Mouse (Mus musculus): ENCODE data around the gene Satb1. TPM values are rescaled to one million over a fixed set of nuclear protein-coding genes. Genes with fewer than 3 reads are reported as not detected.

Satb1 gene
- total and polyA plus RNA-seq, 3 experiments, result not detected

- no peak for DNase-seq (ENCODE audit: extremely low read depth)
- H3K4me2 ChIP-seq (ENCODE audit: insufficient read depth, low read depth, poor library complexity, severe bottlenecking), result no peak overlapping the region
- H3K4me1 ChIP-seq (ENCODE audit: control insufficient read depth in 1 of 2, insufficient read depth in 2 of 2), result no peaks in the 10 kb centered on the region
- no peaks in the 10 kb centered on the region for H3K36me3 ChIP-seq (replicated peaks in 1 of 2; ENCODE audit: control insufficient read depth in 1 of 2, insufficient read depth in 1 of 2, low read length in 1 of 2)
- no peak overlapping the region for H3K27ac ChIP-seq (ENCODE audit: insufficient read depth, low read depth)
- no peak overlapping the region for H3K4me3 ChIP-seq (replicated peaks in 1 of 3; ENCODE audit: low read depth in 2 of 3, low read length in 2 of 3, poor library complexity in 1 of 3)
- no peaks in the 10 kb centered on the region for H3K79me2 ChIP-seq (replicated peaks; ENCODE audit: control insufficient read depth, extremely low read depth, insufficient read depth, poor library complexity, severe bottlenecking)
- no peak overlapping the region for H3K9ac ChIP-seq (ENCODE audit: insufficient read depth, low read depth)
- no peaks in the 10 kb centered on the region for H3K9me3 ChIP-seq (replicated peaks; ENCODE audit: low read length)
- no peaks in the 10 kb centered on the region for H3K27me3 ChIP-seq (replicated peaks)
- no peak for TF ChIP-seq JUND (conservative IDR thresholded peaks at IDR 0.05; ENCODE audit: low read depth, low read length)
- no peak for TF ChIP-seq ZMIZ1 (IDR thresholded peaks at IDR 0.05; ENCODE audit: low read depth, low read length)
- no peak for TF ChIP-seq JUN (IDR thresholded peaks at IDR 0.05; ENCODE audit: insufficient read depth, low read depth, low read length)
- TF ChIP-seq MEF2A (IDR thresholded peaks at IDR 0.05; ENCODE audit: borderline replicate concordance, low read depth, low read length), result no peak
- no peak for TF ChIP-seq MAX (IDR thresholded peaks at IDR 0.05; ENCODE audit: low read length)
- dilution Hi-C loops (cut with MboI; ENCODE audit: extremely low pct_ligation_motif_present, extremely low pct_unique_long_range_greater_than_20kb, low sequenced_read_pairs) (no loop called here), in situ Hi-C loops (cut with MboI; ENCODE audit: low pct_ligation_motif_present, low pct_unique_long_range_greater_than_20kb, low sequenced_read_pairs) (no loop called here)
These were observed 72.7 kb downstream of the Satb1 start for GRCm38 (mm10) chr17:51760251-51760887.

DNA sequence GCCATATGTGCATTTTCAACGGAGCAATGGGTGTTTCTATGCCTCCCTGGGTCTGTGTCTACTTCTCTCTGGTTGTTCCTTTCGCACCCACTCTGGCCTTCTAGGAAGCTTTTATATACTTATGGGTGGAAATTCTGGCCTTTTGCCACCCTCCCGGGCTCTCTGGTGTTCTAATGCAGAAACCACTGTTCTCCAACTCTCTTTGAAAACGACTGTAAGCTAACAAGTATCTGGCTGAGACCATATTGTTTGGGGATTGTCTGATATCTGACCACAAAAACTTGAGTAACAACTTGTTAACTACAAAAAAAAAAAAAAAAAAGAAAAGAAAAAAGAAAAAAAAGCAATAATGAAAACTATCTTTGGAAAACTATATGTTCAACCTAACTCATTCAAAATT, 73.6 kb downstream of the Satb1 start:
- no peak overlapping the region for H3K4me3 ChIP-seq (replicated peaks in 1 of 3; ENCODE audit: low read depth in 2 of 3, low read length in 2 of 3, poor library complexity in 1 of 3)
- no peak overlapping the region for H3K4me2 ChIP-seq (ENCODE audit: insufficient read depth, low read depth, poor library complexity, severe bottlenecking)
- H3K9me3 ChIP-seq (replicated peaks; ENCODE audit: low read length), result no peaks in the 10 kb centered on the region
- H3K79me2 ChIP-seq (replicated peaks; ENCODE audit: control insufficient read depth, extremely low read depth, insufficient read depth, poor library complexity, severe bottlenecking), result no peaks in the 10 kb centered on the region
- H3K27me3 ChIP-seq (replicated peaks), result no peaks in the 10 kb centered on the region
- no peak for DNase-seq (ENCODE audit: extremely low read depth)
- H3K4me1 ChIP-seq (ENCODE audit: control insufficient read depth in 1 of 2, insufficient read depth in 2 of 2), result no peaks in the 10 kb centered on the region
- no peak overlapping the region for H3K9ac ChIP-seq (ENCODE audit: insufficient read depth, low read depth)
- no peak overlapping the region for H3K27ac ChIP-seq (ENCODE audit: insufficient read depth, low read depth)
- TF ChIP-seq NELFE (IDR thresholded peaks at IDR 0.05; ENCODE audit: low read depth, low read length) (no peak), UBTF (IDR thresholded peaks at IDR 0.05; ENCODE audit: low read depth, low read length) (no peak), E2F4 (IDR thresholded peaks at IDR 0.05; ENCODE audit: insufficient replicate concordance, low read depth, low read length) (no peak), ZC3H11A (IDR thresholded peaks at IDR 0.05; ENCODE audit: low read depth, low read length) (no peak), IRF4 (IDR thresholded peaks at IDR 0.05; ENCODE audit: low read depth, low read length) (no peak), CHD2 (IDR thresholded peaks at IDR 0.05; ENCODE audit: low read length) (no peak), KAT2A (IDR thresholded peaks at IDR 0.05; ENCODE audit: insufficient replicate concordance, low read length) (no peak), ZMIZ1 (IDR thresholded peaks at IDR 0.05; ENCODE audit: low read depth, low read length) (no peak), MAX (IDR thresholded peaks at IDR 0.05; ENCODE audit: low read length) (no peak), TBP (conservative IDR thresholded peaks at IDR 0.05; ENCODE audit: low read depth, low read length) (no peak), POLR2A (IDR thresholded peaks at IDR 0.05; ENCODE audit: low read depth, low read length) (no peak), CHD1 (IDR thresholded peaks at IDR 0.05; ENCODE audit: low read depth, low read length) (no peak), JUND (conservative IDR thresholded peaks at IDR 0.05; ENCODE audit: low read depth, low read length) (no peak), SMC3 (IDR thresholded peaks at IDR 0.05; ENCODE audit: low read depth, low read length) (no peak), MEF2A (IDR thresholded peaks at IDR 0.05; ENCODE audit: borderline replicate concordance, low read depth, low read length) (no peak), RAD21 (IDR thresholded peaks at IDR 0.05; ENCODE audit: low read depth, low read length) (no peak), ZKSCAN1 (IDR thresholded peaks at IDR 0.05; ENCODE audit: borderline replicate concordance, low read depth, low read length) (no peak), RCOR1 (conservative IDR thresholded peaks at IDR 0.05; ENCODE audit: low read depth, low read length) (no peak)
- in situ Hi-C loops (cut with MboI; ENCODE audit: low pct_ligation_motif_present, low pct_unique_long_range_greater_than_20kb, low sequenced_read_pairs), result no loop called here
- no peaks in the 10 kb centered on the region for H3K36me3 ChIP-seq (replicated peaks in 1 of 2; ENCODE audit: control insufficient read depth in 1 of 2, insufficient read depth in 1 of 2, low read length in 1 of 2)
- dilution Hi-C loops (cut with MboI; ENCODE audit: extremely low pct_ligation_motif_present, extremely low pct_unique_long_range_greater_than_20kb, low sequenced_read_pairs), result no loop called here

Data from CH12.LX (cell line).